Mouse (Mus musculus) erythroblast, embryonic 14.5 days (primary cell): ENCODE data around the gene Prmt7.

Source experiments
- GATA1 ChIP-seq: IDR thresholded peaks from 2 replicates; pipeline ENCODE4 v1.6.1; 2012; ENCODE audit warnings: low read length, inconsistent platforms, mixed read lengths
- TAL1 ChIP-seq: IDR thresholded peaks from 3 replicates; pipeline ENCODE4 v1.6.1; 2012; ENCODE audit warnings: low read length, inconsistent platforms, mixed read lengths

DNA sequence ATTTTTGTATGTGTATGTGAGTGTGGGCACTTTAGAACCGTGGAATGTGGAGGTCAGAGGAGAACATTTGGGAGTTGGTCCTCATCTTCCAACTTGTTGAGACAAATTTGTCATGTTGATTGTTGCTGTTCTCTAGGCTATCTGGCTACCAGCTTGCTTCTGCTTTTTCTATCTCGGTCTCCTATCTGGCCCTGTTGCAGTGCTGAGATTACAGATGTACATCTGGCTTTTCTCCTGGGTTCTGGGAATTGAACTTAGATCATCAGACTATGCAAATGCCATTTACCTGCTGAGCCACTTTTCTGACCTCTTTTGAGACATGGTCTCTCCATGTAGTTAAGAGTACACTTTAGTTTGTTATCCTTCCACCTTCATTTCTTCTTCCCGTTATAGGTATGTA is 37.2 kb upstream of the Prmt7 start:
- TF ChIP-seq TAL1 (no peak), GATA1 (no peak)
